Mouse (Mus musculus) neural tube, embryonic 10.5 days (tissue): ENCODE results near the gene Ppm1h.
A peak's percentile ranks its signal among the peaks of the same experiment; 100 is the strongest.

Experiments used
- DNase-seq: peaks from one replicate; pipeline ENCODE4 v3.0.0-alpha.2; 2017; ENCODE audit warnings: low spot score; ENCODE audit errors: extremely low spot score

The Ppm1h gene

GRCm38 (mm10) chr10:122887528-122888183 is 209.1 kb downstream of the Ppm1h start:
- DNase-seq, result peak; percentile 76

DNA sequence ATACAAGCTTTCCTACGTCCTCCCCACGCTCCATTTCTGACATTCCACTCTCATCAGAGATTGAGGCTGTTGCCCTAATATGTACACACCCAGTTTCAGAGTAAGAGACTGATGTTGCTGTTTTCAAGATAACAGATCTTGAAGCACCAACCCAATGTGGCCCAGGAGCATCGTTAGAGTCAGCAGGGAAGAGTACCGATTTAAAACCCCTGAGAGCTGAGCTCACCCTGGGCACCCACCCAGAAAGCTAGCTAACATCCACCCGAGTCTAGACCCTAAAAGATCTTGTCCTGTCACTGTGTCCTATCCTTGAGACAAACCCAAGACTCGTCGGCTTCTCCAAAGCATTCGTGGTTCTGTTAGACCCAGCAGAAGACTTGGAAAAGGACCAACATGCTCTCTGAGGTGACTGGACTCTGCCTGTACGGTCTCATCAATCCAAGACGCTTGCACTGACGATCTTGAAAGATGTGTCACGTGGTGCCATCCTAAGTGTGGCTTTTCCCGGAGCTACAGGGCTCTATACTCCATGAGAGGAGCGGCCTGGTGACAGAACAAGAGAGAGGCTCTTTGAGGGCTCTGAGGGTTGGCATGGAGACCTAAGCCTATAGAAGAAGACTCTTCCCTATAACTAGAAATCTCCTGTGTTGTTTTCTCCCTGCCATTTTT is 212.3 kb downstream of the Ppm1h start:
- DNase-seq, result no peak

GRCm38 (mm10) chr10:122891461-122891860 is 212.9 kb downstream of the Ppm1h start:
- DNase-seq, result no peak

DNA sequence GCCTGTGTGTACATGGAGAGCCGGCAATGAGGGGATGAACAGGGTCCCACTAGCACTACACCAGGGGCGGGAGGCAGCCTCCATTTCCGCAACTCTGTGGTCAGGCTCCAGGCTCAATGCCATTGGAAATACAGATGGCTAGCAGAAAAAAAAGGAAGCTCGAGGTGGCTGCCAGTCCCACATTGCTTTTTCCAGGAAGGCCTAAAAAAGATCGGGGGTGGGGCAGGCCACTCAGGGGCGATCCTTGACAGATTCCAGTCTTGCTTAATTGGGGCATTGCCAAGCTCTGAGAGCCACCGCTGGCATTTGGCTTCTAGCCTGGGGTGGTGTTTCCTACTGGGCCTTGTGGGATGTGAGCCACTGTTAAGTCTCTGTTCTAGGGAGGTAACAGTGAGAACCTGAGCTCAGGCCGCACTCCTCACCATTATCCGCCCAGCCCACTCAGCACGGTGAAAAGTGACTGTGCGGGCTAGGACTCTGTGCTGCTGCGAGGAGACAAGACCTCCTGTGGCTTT is 216.1 kb downstream of the Ppm1h start:
- no peak for DNase-seq

DNA sequence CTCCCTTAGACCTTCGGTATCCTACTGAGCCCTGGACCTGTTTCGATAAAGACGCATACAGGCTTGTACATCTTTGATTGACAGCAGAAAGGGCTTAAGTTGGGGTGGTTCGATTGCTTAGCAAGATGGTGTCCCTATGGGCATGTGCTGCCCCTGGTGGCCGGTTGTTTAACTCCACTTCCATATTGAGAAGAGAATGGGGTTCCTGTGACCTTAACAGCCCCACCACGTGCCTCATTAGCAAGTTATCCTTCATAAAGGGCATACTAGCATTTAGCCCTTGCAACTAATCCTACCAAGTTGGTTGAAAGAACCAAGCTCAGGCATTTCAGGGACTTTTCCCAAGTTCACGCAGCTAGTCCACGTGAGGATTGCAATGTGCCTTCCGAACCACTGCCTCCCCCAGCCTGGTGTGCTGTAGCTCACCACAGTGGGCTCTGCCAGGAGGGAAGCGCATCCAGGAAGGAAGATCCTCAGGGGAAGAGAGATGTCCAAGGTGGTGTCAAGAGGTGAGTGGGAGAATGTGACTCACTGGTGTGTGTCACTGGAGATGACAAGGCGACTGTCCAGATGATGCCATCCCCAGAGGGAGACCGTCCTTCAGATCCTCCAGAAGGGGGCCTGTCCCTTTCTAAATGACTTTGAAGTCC is 216.7 kb downstream of the Ppm1h start:
- no peak for DNase-seq

- no peak for DNase-seq
Observed at GRCm38 (mm10) chr10:122899971-122900370, 221.4 kb downstream of the Ppm1h start.

GRCm38 (mm10) chr10:122900466-122900865 is 221.9 kb downstream of the Ppm1h start:
- DNase-seq, result no peak

GRCm38 (mm10) chr10:122901379-122901778 is 222.8 kb downstream of the Ppm1h start:
- DNase-seq, result no peak

GRCm38 (mm10) chr10:122909406-122910032 is 231.0 kb downstream of the Ppm1h start:
- no peak for DNase-seq

DNA sequence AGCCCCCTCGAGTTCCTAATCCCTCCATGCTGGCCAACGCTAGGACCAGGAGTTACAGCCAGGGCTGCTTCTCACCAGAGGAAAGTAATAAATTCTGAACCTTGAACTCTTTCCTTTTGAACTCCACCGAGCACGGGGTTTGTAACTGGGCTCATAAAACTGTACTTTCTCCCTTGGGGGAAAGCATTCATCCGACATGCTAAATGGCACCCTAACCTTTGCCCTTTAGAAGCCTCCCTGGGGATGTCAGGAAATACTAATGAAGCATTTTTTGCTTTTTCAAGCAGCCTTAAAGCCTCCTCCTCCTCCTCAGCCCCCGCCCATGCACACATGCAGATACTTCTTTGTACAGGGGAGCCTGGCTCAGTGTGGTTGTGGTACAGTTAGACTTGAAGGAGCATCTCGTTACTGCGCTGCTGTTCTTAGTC is 232.2 kb downstream of the Ppm1h start:
- peak; percentile 49 for DNase-seq

GRCm38 (mm10) chr10:122911668-122912067 is 233.1 kb downstream of the Ppm1h start:
- no peak for DNase-seq

DNA sequence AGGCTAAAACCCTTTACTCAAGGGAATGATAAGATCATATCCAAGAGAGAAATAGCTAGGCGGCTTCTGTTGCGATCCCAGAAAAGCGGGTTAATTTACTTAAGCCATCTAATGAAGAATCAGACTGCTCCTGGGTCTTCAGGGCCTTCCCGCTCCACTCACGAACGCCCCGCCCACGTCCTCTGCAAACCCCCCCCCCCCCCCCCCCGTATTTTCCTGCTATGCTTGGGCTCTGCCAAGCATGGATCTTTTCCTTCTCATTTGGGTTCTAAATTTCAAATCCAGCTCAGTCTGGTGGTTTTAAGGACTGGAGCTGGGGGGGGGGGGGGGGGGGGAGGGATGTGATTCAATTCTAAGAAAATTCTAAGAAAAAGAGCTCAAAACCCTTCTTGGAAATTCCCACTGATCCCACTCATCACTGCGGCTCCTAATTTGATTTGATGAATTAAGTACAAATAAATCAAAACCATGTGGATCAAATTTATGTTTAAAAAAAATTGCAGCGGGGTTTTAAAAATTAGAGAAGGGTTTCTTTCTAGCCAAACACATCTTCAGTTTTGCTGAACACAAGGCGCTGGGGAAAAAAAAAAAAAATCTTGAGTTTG is 233.6 kb downstream of the Ppm1h start:
- DNase-seq, result no peak

DNA sequence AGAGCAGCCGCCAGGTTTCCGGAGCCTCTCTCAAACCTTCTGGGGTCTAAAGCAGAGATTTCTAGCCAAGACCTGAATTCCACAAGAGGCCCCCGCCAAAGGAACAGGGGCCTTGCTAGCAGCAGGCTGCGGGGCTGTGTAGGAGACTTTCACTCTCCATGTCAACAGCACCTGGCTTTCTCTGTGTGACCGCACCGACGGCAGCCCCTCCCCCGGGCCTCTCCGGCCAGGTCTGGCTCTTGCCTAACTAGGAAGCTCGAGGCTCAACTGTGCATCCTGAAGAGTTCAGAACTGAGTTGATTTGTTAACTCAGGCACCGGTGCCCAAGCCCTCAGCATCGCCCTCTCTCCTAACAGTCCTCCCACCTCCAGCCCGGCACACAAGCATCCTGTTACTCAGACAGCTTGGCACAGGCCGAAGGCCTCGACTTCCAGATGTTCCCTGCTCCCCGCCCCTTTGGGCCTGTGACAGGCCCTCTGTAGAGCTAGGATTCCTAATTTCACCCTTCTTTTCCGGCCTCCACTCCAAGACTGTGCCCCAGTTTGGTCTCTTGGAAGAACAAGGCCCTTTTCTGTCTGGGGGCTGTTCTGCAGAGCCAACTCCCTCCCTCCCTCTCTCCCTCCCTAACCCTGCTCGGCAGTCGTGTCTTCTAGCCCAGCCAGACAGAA is 234.3 kb downstream of the Ppm1h start:
- DNase-seq, result peak; percentile 74

- no peak for DNase-seq
Observed at GRCm38 (mm10) chr10:122913393-122913792, 234.8 kb downstream of the Ppm1h start.

DNA sequence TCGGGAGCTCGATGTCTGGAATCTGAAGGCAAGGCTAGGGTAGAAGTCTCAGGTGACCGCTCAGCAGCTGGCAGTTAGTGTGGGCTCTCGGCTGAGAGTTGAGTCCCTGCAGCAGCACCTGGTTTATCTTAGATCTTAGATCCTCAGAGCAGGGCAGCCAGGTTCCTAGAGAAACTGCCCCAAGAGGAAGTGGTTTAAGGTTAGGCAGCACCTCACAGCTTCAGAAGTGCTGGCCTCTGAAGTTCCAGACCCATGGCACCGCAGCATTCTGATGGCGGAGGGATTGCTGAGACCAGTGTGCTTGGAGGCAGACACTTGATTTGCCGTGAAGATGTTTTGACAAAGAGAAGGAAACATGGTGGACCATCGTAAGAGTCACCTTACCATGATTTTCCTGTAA is 237.3 kb downstream of the Ppm1h start:
- DNase-seq, result no peak

GRCm38 (mm10) chr10:122917648-122918324 is 239.2 kb downstream of the Ppm1h start:
- no peak for DNase-seq

DNA sequence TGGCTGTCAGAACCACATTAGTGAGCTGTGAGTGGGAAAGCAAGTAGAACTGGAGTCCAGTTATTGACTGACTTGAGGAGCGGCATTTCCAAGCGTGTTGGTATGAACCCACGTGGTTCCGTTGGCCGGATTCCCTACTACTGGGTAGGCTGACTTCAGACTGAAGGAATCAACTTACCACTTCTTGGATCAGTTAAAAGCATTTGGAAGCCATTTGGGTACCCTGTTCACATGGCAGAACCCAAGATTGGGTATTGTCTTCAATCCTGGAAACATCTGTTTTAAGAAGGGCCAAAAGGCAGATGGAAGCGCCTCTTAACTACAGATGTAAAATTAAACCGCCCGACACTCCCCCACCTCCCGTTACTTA is 239.7 kb downstream of the Ppm1h start:
- no peak for DNase-seq

DNA sequence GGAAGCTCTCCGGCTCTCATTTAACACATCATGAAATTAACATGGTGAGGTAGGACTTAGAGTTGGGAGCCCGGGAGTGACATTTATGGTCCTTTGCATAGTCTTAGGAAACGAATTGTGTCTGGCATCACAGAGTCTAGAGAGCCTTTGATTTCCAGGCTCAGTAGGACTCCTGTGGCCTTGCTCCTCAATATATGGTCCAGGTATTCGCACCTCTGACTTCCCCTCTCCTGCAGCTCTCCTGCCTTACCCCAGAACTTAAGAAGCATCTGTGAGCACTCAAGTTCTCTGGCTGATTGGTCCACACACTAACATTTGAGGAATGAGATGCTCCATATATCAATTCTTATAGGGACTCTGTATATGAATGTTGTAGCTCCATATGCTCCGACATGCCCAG is 240.2 kb downstream of the Ppm1h start:
- no peak for DNase-seq

GRCm38 (mm10) chr10:122919416-122919815 is 240.9 kb downstream of the Ppm1h start:
- DNase-seq, result no peak

GRCm38 (mm10) chr10:122920218-122920795 is 241.7 kb downstream of the Ppm1h start:
- DNase-seq, result no peak
